Mouse (Mus musculus): ENCODE results near the gene Ptch2. TPM values are rescaled to one million over a fixed set of nuclear protein-coding genes. Genes with fewer than 3 reads are reported as not detected.
A peak's percentile ranks its signal among the peaks of the same experiment; 100 is the strongest.

The Ptch2 gene
- polyA plus RNA-seq, 1 experiment from 2014 or later, result 3.6 TPM

DNA sequence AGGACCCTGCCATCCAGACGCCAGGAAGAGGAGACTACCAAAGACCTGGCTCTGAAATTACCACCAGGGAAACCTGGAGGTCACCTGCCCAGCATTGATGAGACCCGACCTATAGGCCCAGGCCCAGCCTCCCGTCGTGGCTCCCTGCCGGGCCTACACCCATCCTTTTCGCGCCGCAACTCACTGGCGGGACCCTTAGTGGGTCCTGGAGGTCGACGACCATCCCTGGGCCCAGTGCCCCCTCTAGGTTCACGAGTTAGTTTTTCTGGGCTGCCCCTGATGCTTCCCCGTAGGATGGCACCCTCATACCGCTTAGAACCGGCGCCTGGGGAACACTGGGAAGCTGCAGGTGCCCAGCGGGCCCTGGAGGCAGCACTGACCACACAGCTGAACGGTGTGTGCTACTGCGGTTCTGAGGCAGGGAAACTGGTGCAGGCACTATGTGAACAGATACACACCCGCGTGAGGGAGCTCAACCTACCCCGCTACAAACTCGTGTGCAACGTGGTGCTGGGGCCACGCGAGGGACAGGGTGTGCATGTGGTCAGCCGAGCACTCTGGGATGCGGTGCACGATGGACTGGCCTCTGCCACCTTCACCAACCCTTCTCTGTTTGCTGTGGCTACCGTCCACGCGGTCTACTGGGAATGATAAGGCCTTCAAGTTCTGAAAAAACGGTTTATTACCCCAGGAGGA is 32.3 kb downstream of the Ptch2 start:
- Histone ChIP-seq H3K27me3 (replicated peaks; ENCODE audit: insufficient read depth, low read length) (no peaks in the 10 kb centered on the region), H3K4me1 (ENCODE audit: insufficient read depth, low read depth, low read length) (peaks cover 22% of the 10 kb centered on the region), H3K4me3 (ENCODE audit: low read depth, low read length) (no peak overlapping the region), H3K9ac (replicated peaks; ENCODE audit: low read depth) (no peak overlapping the region), H3K36me3 (ENCODE audit: insufficient read depth, low read length) (no peaks in the 10 kb centered on the region), H3K4me2 (replicated peaks; ENCODE audit: low read depth, low read length) (no peak overlapping the region), H3K27ac (ENCODE audit: low read length) (no peak overlapping the region), H3K9me3 (ENCODE audit: low read length) (no peaks in the 10 kb centered on the region)
- WGBS, result 85% methylated on average over 33 of the region's 33 CpGs
- no peak for ATAC-seq
- DNase-seq (ENCODE audit: low spot score), result no peak
- no peak for TF ChIP-seq EP300 (IDR thresholded peaks at IDR 0.05)
- no peak for TF ChIP-seq CTCF (IDR thresholded peaks at IDR 0.05)

GRCm38 (mm10) chr4:117130790-117131189 is 34.9 kb downstream of the Ptch2 start:
- no peaks in the 10 kb centered on the region for H3K9me3 ChIP-seq (ENCODE audit: low read length)
- ATAC-seq, result no peak
- no peak overlapping the region for H3K4me3 ChIP-seq (ENCODE audit: low read depth, low read length)
- no peaks in the 10 kb centered on the region for H3K27me3 ChIP-seq (replicated peaks; ENCODE audit: insufficient read depth, low read length)
- peaks cover 9% of the 10 kb centered on the region for H3K4me1 ChIP-seq (ENCODE audit: insufficient read depth, low read depth, low read length)
- 88% methylated on average over 6 of the region's 6 CpGs for WGBS
- H3K9ac ChIP-seq (replicated peaks; ENCODE audit: low read depth), result no peak overlapping the region
- H3K4me2 ChIP-seq (replicated peaks; ENCODE audit: low read depth, low read length), result no peak overlapping the region
- no peak for DNase-seq (ENCODE audit: low spot score)
- no peaks in the 10 kb centered on the region for H3K36me3 ChIP-seq (ENCODE audit: insufficient read depth, low read length)
- no peak overlapping the region for H3K27ac ChIP-seq (ENCODE audit: low read length)
- TF ChIP-seq EP300 (IDR thresholded peaks at IDR 0.05) (no peak), CTCF (IDR thresholded peaks at IDR 0.05) (no peak)

- Histone ChIP-seq H3K4me1 (ENCODE audit: insufficient read depth, low read depth, low read length) (peaks cover 6% of the 10 kb centered on the region), H3K27me3 (replicated peaks; ENCODE audit: insufficient read depth, low read length) (no peaks in the 10 kb centered on the region)
- no peak for ATAC-seq
These were observed 35.3 kb downstream of the Ptch2 start for GRCm38 (mm10) chr4:117131198-117131597.

GRCm38 (mm10) chr4:117131890-117132793 is 36.3 kb downstream of the Ptch2 start:
- H3K27me3 ChIP-seq (replicated peaks; ENCODE audit: insufficient read depth, low read length), result no peaks in the 10 kb centered on the region
- H3K4me2 ChIP-seq (replicated peaks; ENCODE audit: low read depth, low read length), result peak overlapping the region; percentile 99
- H3K36me3 ChIP-seq (ENCODE audit: insufficient read depth, low read length), result no peaks in the 10 kb centered on the region
- WGBS, result 45% methylated on average over 7 of the region's 7 CpGs
- H3K4me1 ChIP-seq (ENCODE audit: insufficient read depth, low read depth, low read length), result peaks cover 3% of the 10 kb centered on the region
- DNase-seq (ENCODE audit: low spot score), result peak; percentile 61
- peak overlapping the region; percentile 85; the same call in 1 of the 2 replicates for H3K4me3 ChIP-seq (ENCODE audit: low read depth, low read length)
- TF ChIP-seq EP300 (IDR thresholded peaks at IDR 0.05) (no peak), CTCF (IDR thresholded peaks at IDR 0.05) (no peak)
- 0 out of 2 replicates have a peak, but pooled peaks have one; percentile 5 for ATAC-seq
- no peak overlapping the region for H3K9ac ChIP-seq (replicated peaks; ENCODE audit: low read depth)
- H3K9me3 ChIP-seq (ENCODE audit: low read length), result no peaks in the 10 kb centered on the region
- no peak overlapping the region for H3K27ac ChIP-seq (ENCODE audit: low read length)

More at GRCm38 (mm10) chr4:117131198-117131597, 35.3 kb downstream of the Ptch2 start:
- no peak for TF ChIP-seq EP300 (IDR thresholded peaks at IDR 0.05)
- TF ChIP-seq CTCF (IDR thresholded peaks at IDR 0.05), result no peak
- WGBS, result 68% methylated on average over 6 of the region's 6 CpGs
- Histone ChIP-seq H3K9me3 (ENCODE audit: low read length) (no peaks in the 10 kb centered on the region), H3K9ac (replicated peaks; ENCODE audit: low read depth) (no peak overlapping the region), H3K4me3 (ENCODE audit: low read depth, low read length) (no peak overlapping the region), H3K27ac (ENCODE audit: low read length) (no peak overlapping the region), H3K4me2 (replicated peaks; ENCODE audit: low read depth, low read length) (no peak overlapping the region), H3K36me3 (ENCODE audit: insufficient read depth, low read length) (no peaks in the 10 kb centered on the region)
- DNase-seq (ENCODE audit: low spot score), result peak; percentile 36

GRCm38 (mm10) chr4:117132794-117133143 is 36.9 kb downstream of the Ptch2 start:
- Histone ChIP-seq H3K4me1 (ENCODE audit: insufficient read depth, low read depth, low read length) (peaks cover 3% of the 10 kb centered on the region), H3K27me3 (replicated peaks; ENCODE audit: insufficient read depth, low read length) (no peaks in the 10 kb centered on the region), H3K4me2 (replicated peaks; ENCODE audit: low read depth, low read length) (peak overlapping the region; percentile 99), H3K4me3 (ENCODE audit: low read depth, low read length) (peak overlapping the region; percentile 85), H3K36me3 (ENCODE audit: insufficient read depth, low read length) (no peaks in the 10 kb centered on the region), H3K9ac (replicated peaks; ENCODE audit: low read depth) (peak overlapping the region; percentile 78; the same call in 1 of the 2 replicates), H3K9me3 (ENCODE audit: low read length) (no peaks in the 10 kb centered on the region), H3K27ac (ENCODE audit: low read length) (no peak overlapping the region)
- 35% methylated on average over 11 of the region's 11 CpGs for WGBS
- no peak for DNase-seq (ENCODE audit: low spot score)
- no peak for TF ChIP-seq EP300 (IDR thresholded peaks at IDR 0.05)
- TF ChIP-seq CTCF (IDR thresholded peaks at IDR 0.05), result no peak
- no peak for ATAC-seq

DNA sequence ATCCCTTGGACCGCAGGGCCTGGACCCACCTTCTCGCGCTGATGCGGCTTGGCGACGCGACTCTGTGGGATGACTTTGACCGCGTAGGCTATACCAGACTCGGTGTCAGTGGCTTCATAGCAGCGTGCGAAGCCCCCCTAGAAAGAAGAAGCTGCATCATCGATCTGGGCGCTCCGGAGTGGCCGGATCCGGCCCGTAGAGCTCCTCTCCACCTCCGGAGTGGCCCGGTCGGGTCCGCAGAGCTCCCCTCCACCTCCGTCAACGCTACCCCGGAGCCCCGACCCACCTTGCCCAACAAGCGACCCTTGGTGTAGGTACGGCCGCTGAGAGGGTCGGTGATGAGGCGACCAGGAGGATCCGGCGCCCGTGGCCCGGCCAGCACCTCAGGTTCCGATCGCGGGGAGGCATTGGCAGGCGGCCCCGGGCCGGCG is 37.5 kb downstream of the Ptch2 start:
- H3K4me2 ChIP-seq (replicated peaks; ENCODE audit: low read depth, low read length), result peak overlapping the region; percentile 99
- no peaks in the 10 kb centered on the region for H3K9me3 ChIP-seq (ENCODE audit: low read length)
- peak overlapping the region; percentile 78 for H3K9ac ChIP-seq (replicated peaks; ENCODE audit: low read depth)
- H3K27ac ChIP-seq (ENCODE audit: low read length), result no peak overlapping the region
- under 1% methylated on average over 41 of the region's 42 CpGs for WGBS
- TF ChIP-seq CTCF (IDR thresholded peaks at IDR 0.05) (no peak), EP300 (IDR thresholded peaks at IDR 0.05) (no peak)
- ATAC-seq, result 0 out of 2 replicates have a peak, but pooled peaks have one; percentile 2
- no peaks in the 10 kb centered on the region for H3K27me3 ChIP-seq (replicated peaks; ENCODE audit: insufficient read depth, low read length)
- DNase-seq (ENCODE audit: low spot score), result no peak
- H3K4me3 ChIP-seq (ENCODE audit: low read depth, low read length), result peak overlapping the region; percentile 85
- H3K4me1 ChIP-seq (ENCODE audit: insufficient read depth, low read depth, low read length), result peaks cover 3% of the 10 kb centered on the region
- H3K36me3 ChIP-seq (ENCODE audit: insufficient read depth, low read length), result no peaks in the 10 kb centered on the region
